Mouse (Mus musculus) liver, embryonic 13.5 days (tissue): ENCODE data around the gene Cldn10. TPM values are rescaled to one million over a fixed set of nuclear protein-coding genes. Genes with fewer than 3 reads are reported as not detected.

Source experiments
- ATAC-seq: fragments of 200-750 bp; cut with Nextera tagmentation; 2 replicates; pipeline ENCODE4 v1.8.0; 2017; ENCODE audit warnings: low read depth, mild to moderate bottlenecking, moderate number of reproducible peaks, moderate library complexity
- DNase-seq: peaks from one replicate; pipeline ENCODE4 v3.0.0; 2022
- H3K27ac ChIP-seq: fragments of 300-500 bp; sonication (generic); 2 replicates; pipeline ENCODE4 v1.5.1; 2015; ENCODE audit warnings: moderate library complexity, mild to moderate bottlenecking, inconsistent platforms
- H3K27me3 ChIP-seq: fragments of 300-500 bp; sonication (generic); 2 replicates; pipeline ENCODE4 v1.6.1; 2015; ENCODE audit warnings: mild to moderate bottlenecking, inconsistent platforms
- H3K36me3 ChIP-seq: fragments of 300-500 bp; sonication (generic); 2 replicates; pipeline ENCODE4 v1.6.1; 2015; ENCODE audit warnings: mild to moderate bottlenecking, inconsistent platforms
- H3K4me1 ChIP-seq: fragments of 300-500 bp; sonication (generic); replicated peaks from 2 replicates; pipeline ENCODE4 v1.6.1; 2015; ENCODE audit warnings: inconsistent platforms
- H3K4me2 ChIP-seq: fragments of 300-500 bp; sonication (generic); 2 replicates; pipeline ENCODE4 v1.6.1; 2015; ENCODE audit warnings: inconsistent platforms, mild to moderate bottlenecking, moderate library complexity
- H3K4me3 ChIP-seq: fragments of 300-500 bp; sonication (generic); replicated peaks from 2 replicates; pipeline ENCODE4 v1.5.1; 2015; ENCODE audit warnings: mild to moderate bottlenecking, inconsistent platforms
- H3K9ac ChIP-seq: fragments of 300-500 bp; sonication (generic); 2 replicates; pipeline ENCODE4 v1.6.1; 2015; ENCODE audit warnings: mild to moderate bottlenecking, inconsistent platforms
- H3K9me3 ChIP-seq: fragments of 300-500 bp; sonication (generic); replicated peaks from 2 replicates; pipeline ENCODE4 v1.6.1; 2016; ENCODE audit warnings: inconsistent platforms
- WGBS: fragments of 180-500 bp; shearing (Covaris S2); methylation state at CpG from one replicate; pipeline ENCODE4 v1.1.7; 2015; ENCODE audit not compliant: insufficient replicate concordance; 5-methylcytosine and 5-hydroxymethylcytosine counted together
- polyA plus RNA-seq: library from polyadenylated mRNA; unstranded; fragments of >200 nt; fragmentation: Nextera tagmentation; extraction: Ambion mirVana; gene quantifications from 2 replicates; pipeline ENCODE4 v1.2.1, GENCODE M21; 2015

The Cldn10 gene
- polyA plus RNA-seq, 1 experiment from 2014 or later = 0.20 TPM

DNA sequence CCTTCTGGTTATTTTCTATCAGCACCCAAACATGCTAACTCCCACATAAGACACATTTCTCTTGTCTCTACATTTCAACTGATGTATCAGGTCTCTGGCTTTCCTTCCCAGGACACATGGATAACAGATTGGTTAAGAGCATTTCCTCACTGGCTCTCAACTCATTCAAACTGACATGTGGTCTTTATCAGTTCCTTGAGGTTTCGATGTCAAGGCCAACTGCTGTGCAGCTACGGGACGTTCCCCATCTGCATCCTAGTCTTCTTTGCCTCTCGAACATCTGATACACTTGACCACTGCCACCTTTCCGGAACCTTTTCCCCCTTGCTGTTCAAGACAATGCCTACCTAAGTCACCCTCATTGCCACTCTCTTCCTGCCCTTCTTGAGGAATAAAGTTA is 125.9 kb downstream of the Cldn10 start:
- no peaks in the 10 kb centered on the region for H3K36me3 ChIP-seq

DNA sequence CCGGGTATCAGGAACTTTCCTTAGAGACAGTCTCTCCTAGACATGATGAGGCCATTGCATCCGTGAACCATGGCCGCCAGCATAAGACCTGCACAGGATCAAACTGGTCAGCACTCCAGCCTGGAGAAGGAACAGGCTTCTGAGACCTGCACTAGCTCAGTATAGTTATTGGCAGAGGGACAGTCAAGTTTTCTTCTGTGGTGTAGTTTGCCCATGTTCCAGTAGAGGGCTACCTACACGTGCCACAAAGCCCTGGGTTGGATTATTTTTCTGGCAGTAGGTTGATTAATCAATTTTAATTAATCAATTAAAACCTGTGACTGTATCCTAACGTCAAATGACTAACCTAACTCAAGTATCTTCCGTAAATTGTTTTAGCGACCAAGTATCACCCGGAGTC is 131.3 kb downstream of the Cldn10 start:
- ATAC-seq (no peak), DNase-seq (no peak)
- Histone ChIP-seq H3K27ac (no peak overlapping the region), H3K9me3 (no peaks in the 10 kb centered on the region), H3K9ac (no peak overlapping the region), H3K4me1 (peaks cover 12% of the 10 kb centered on the region), H3K36me3 (no peaks in the 10 kb centered on the region), H3K4me3 (no peak overlapping the region), H3K4me2 (no peak overlapping the region), H3K27me3 (peaks cover 38% of the 10 kb centered on the region)
- 51% methylated on average over 8 of the region's 8 CpGs for WGBS

More for the DNA sequence above, 125.9 kb downstream of the Cldn10 start:
- no peak for ATAC-seq
- no peaks in the 10 kb centered on the region for H3K9me3 ChIP-seq
- no peak overlapping the region for H3K4me3 ChIP-seq
- no peaks in the 10 kb centered on the region for H3K27me3 ChIP-seq
- no peak overlapping the region for H3K9ac ChIP-seq
- peaks cover 8% of the 10 kb centered on the region; the same call in 1 of the 2 replicates for H3K4me1 ChIP-seq
- H3K27ac ChIP-seq = no peak overlapping the region
- whole genome bisulfite sequencing = 18% methylated on average over 5 of the region's 5 CpGs
- no peak for DNase-seq
- H3K4me2 ChIP-seq = no peak overlapping the region

DNA sequence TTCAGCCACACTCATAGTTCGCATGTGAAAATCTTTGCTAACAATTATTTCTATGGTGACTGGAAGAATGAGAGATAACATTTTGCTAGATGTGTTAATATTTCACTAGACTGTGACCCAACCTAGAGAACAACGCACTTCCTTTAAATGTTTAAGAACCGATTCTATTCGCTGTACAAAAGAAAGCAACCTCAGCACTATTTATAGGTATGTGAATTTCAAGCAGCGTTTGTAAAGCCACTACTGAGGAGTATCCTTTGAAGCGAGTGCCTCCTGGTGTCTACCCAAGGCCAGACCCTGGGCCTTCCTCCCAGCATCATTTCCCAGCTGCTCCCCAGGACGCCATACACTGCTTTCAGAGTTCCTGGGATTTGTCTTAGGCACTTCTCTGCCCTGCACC is 132.9 kb downstream of the Cldn10 start:
- H3K9ac ChIP-seq = no peak overlapping the region
- H3K4me2 ChIP-seq = no peak overlapping the region
- ATAC-seq (no peak), DNase-seq (no peak)
- H3K4me1 ChIP-seq = peaks cover 23% of the 10 kb centered on the region
- H3K4me3 ChIP-seq = no peak overlapping the region
- 50% methylated on average over 7 of the region's 7 CpGs for WGBS
- H3K9me3 ChIP-seq = no peaks in the 10 kb centered on the region
- H3K36me3 ChIP-seq = no peaks in the 10 kb centered on the region
- H3K27me3 ChIP-seq = peaks cover 54% of the 10 kb centered on the region
- no peak overlapping the region for H3K27ac ChIP-seq

DNA sequence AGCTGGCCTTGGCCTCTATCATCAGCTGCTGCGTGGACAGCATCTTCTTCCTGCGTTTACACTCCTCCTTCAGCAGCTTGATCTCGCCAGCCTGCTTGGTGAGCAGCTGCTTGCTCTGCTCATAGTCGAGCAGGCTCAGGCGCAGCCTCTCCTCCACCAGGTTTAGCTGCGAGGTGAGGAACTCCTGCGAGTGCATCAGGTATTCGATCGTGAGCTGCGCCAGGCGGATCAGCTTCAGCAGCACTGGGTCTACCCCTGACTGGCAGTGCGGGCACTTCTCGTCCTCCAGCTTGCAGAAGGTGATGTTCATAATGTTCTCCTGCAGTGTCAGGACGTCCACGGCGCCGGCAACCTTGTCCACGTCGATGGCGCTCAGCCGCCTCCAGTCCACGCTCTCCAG is 134.5 kb downstream of the Cldn10 start:
- Histone ChIP-seq H3K4me1 (peaks cover 23% of the 10 kb centered on the region), H3K4me2 (peak overlapping the region; percentile 56), H3K27me3 (peaks cover 70% of the 10 kb centered on the region), H3K9me3 (no peaks in the 10 kb centered on the region), H3K4me3 (peak overlapping the region; percentile 40), H3K36me3 (no peaks in the 10 kb centered on the region), H3K27ac (no peak overlapping the region), H3K9ac (no peak overlapping the region)
- ATAC-seq = no peak
- DNase-seq = no peak
- 18% methylated on average over 22 of the region's 22 CpGs for WGBS

DNA sequence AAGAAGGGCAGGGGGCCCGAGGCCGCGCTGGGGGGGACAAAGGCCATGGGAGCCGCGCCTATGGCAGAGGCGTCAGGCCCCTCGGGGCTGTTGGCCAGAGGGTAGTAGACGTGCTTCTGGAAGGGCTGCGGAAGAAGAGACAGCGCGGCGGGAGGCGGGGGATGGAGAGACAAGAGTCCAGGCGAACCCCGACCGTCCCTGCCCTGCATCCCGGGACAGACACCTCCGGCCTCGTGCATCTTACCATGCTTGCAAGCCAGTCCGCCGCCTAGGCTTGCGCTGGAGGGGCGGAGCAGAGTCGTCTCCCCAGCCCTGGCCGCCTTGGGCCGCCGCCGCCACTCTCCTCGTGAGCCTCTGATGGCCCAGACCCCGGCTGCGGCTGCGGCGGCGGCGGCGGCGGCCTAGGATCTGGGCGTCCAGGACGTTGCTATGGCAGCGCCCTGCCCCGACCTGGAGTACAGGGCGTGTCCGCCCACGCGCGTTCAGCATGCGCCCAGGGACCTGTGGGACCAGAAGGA is 135.0 kb downstream of the Cldn10 start:
- ATAC-seq (no peak; the same call in 1 of the 2 replicates), DNase-seq (no peak)
- Histone ChIP-seq H3K9ac (no peak overlapping the region), H3K4me1 (peaks cover 23% of the 10 kb centered on the region), H3K4me2 (peak overlapping the region; percentile 56), H3K27ac (no peak overlapping the region), H3K9me3 (no peaks in the 10 kb centered on the region), H3K4me3 (peak overlapping the region; percentile 40), H3K27me3 (peaks cover 74% of the 10 kb centered on the region), H3K36me3 (no peaks in the 10 kb centered on the region)
- WGBS = 2% methylated on average over 40 of the region's 47 CpGs

Other genes with a start within 250 kb of the Cldn10 start
- 1.7 and 2.4 TPM in 2 replicates for gene Abcc4, start 81.7 kb upstream of the Cldn10 start, polyA plus RNA-seq
- gene Dzip1, start 137.6 kb downstream of the Cldn10 start, polyA plus RNA-seq = 2.1 and 2.6 TPM in 2 replicates
- 29.3 and 36.6 TPM in 2 replicates for gene Dnajc3, start 150.1 kb downstream of the Cldn10 start, polyA plus RNA-seq